Mouse (Mus musculus): Measurements from ENCODE around the gene Kansl2.
"Not testable (repeated sequence)": the region's sequence is repeated elsewhere in the genome, so short reads cannot be mapped to it uniquely, and the experiment has no call there.

Kansl2 gene

GRCm38 (mm10) chr15:98536828-98537510 is 2.9 kb upstream of the Kansl2 start:
- DNase-seq (ENCODE audit: low read depth, low spot score) = no peak

GRCm38 (mm10) chr15:98535921-98536320 is 1.9 kb upstream of the Kansl2 start:
- no peak for DNase-seq (ENCODE audit: low read depth, low spot score)

- DNase-seq (ENCODE audit: low read depth, low spot score) = no peak
These were observed 981 bp downstream of the Kansl2 start for GRCm38 (mm10) chr15:98533035-98533531.

GRCm38 (mm10) chr15:98532281-98532680 is 1.8 kb downstream of the Kansl2 start:
- DNase-seq (ENCODE audit: low read depth, low spot score) = no peak

- DNase-seq (ENCODE audit: low read depth, low spot score) = no peak
These were observed 5.9 kb downstream of the Kansl2 start for GRCm38 (mm10) chr15:98528066-98528563.

- no peak for DNase-seq (ENCODE audit: low read depth, low spot score)
These were observed 6.8 kb downstream of the Kansl2 start for GRCm38 (mm10) chr15:98527056-98527771.

- DNase-seq (ENCODE audit: low read depth, low spot score) = no peak
These were observed 8.0 kb downstream of the Kansl2 start for GRCm38 (mm10) chr15:98526057-98526456.

- DNase-seq (ENCODE audit: low read depth, low spot score) = no peak
These were observed 12.8 kb downstream of the Kansl2 start for GRCm38 (mm10) chr15:98521245-98521644.

GRCm38 (mm10) chr15:98517380-98518355 is 16.4 kb downstream of the Kansl2 start:
- DNase-seq (ENCODE audit: low read depth, low spot score) = peak; percentile 60

- not testable (repeated sequence) for DNase-seq (ENCODE audit: low read depth, low spot score)
These were observed 19.2 kb downstream of the Kansl2 start for GRCm38 (mm10) chr15:98514845-98515244.

- no peak for DNase-seq (ENCODE audit: low read depth, low spot score)
These were observed 19.9 kb downstream of the Kansl2 start for GRCm38 (mm10) chr15:98514146-98514545.

GRCm38 (mm10) chr15:98513676-98514075 is 20.4 kb downstream of the Kansl2 start:
- DNase-seq (ENCODE audit: low read depth, low spot score) = not testable (repeated sequence)

GRCm38 (mm10) chr15:98512799-98513321 is 21.2 kb downstream of the Kansl2 start:
- DNase-seq (ENCODE audit: low read depth, low spot score) = no peak

GRCm38 (mm10) chr15:98512232-98512631 is 21.8 kb downstream of the Kansl2 start:
- no peak for DNase-seq (ENCODE audit: low read depth, low spot score)

GRCm38 (mm10) chr15:98511386-98511928 is 22.6 kb downstream of the Kansl2 start:
- no peak for DNase-seq (ENCODE audit: low read depth, low spot score)

GRCm38 (mm10) chr15:98510438-98511385 is 23.4 kb downstream of the Kansl2 start:
- DNase-seq (ENCODE audit: low read depth, low spot score) = peak; percentile 80

GRCm38 (mm10) chr15:98509387-98509786 is 24.7 kb downstream of the Kansl2 start:
- no peak for DNase-seq (ENCODE audit: low read depth, low spot score)

- no peak for DNase-seq (ENCODE audit: low read depth, low spot score)
These were observed 26.7 kb downstream of the Kansl2 start for GRCm38 (mm10) chr15:98507321-98507720.

- no peak for DNase-seq (ENCODE audit: low read depth, low spot score)
These were observed 27.7 kb downstream of the Kansl2 start for GRCm38 (mm10) chr15:98506253-98506957.

Data from mesoderm, embryonic 11.5 days (tissue).